Mouse (Mus musculus) bone marrow macrophage, adult 2 months (primary cell): ENCODE results near the gene Apbb1ip.

Experiments used
- CTCF ChIP-seq: IDR thresholded peaks from 2 replicates; pipeline ENCODE4 v1.5.1; 2012; ENCODE audit warnings: low read depth, mild to moderate bottlenecking, low read length, moderate library complexity
- POLR2A ChIP-seq: IDR thresholded peaks from 2 replicates; pipeline ENCODE4 v1.6.1; 2012; ENCODE audit warnings: mild to moderate bottlenecking, low read depth, low read length, borderline replicate concordance

DNA sequence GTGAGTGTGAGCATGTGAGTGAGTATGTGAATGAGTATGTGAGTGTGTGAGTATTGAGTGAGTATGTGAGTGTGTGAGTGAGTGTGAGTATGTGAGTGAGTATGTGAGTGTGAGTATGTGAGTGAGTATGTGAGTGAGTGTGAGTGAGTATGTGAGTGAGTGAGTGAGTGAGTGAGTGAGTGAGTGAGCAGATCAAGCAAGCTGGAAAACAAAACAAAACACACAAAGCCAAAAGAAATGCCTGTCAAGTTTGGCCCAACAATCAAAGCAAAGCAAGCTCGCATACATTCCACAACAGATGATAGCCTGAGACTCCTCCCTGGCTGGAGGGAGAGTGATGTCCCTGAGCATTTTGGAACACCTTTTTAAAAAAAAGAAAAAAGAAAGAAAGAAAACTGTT lies 33.5 kb upstream of the Apbb1ip start:
- TF ChIP-seq POLR2A (no peak), CTCF (no peak)
